In the genomic region with DNA sequence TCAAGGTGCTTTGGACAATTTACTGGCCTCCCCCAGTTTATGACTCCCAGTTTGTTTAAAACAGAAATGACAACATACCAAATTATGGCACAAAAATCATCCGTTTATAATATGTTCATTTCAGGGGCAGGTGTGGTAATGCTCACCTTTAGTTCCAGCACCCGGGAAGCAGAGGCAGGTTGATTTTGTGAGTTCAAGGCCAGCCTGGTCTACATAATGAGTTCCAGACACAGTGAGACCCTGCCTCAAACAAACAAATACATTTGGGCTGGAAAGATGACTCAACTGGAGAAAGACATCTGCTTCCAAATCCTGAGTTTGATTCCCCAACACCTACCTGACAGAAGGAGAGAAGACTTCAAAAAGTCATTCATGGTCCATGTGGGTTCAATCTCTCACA, we compare ENCODE assay signal across 10 mouse cellular contexts. TPM values are rescaled to one million over a fixed set of nuclear protein-coding genes. Genes with fewer than 3 reads are reported as not detected.
DNase-seq lines count a peak whose midpoint lies in the region; ATAC-seq and TF ChIP-seq lines count a peak whose summit lies in the region.
"Had no signal": no experiment of that assay in that cellular context is flagged by ENCODE, and none has a peak within 500 bp of the region (broad histone marks: within the 10 kb centered on the region; RNA-seq: fewer than 3 reads in every experiment).

No protein-coding gene starts in this region.

- WGBS in kidney, adult 2 months: 82% methylated on average over 2 of the region's 2 CpGs
- 71% methylated on average over 2 of the region's 2 CpGs for WGBS in embryonic facial prominence, embryonic 10.5 days
- 76% methylated on average over 2 of the region's 2 CpGs for WGBS in hindbrain, embryonic 16.5 days
- 80% methylated on average over 2 of the region's 2 CpGs for WGBS in midbrain, embryonic 15.5 days

- peak overlapping the region; percentile 92 for H3K4me2 ChIP-seq in hindbrain, embryonic 16.5 days (ENCODE audit: low read length)
- peak overlapping the region; percentile 90 for H3K4me2 ChIP-seq in midbrain, embryonic 15.5 days

- no peaks in the 10 kb centered on the region for H3K27me3 ChIP-seq in kidney, adult 2 months (replicated peaks; ENCODE audit: control insufficient read depth, insufficient read depth, low read length)
- H3K27me3 ChIP-seq in embryonic facial prominence, embryonic 10.5 days (replicated peaks; ENCODE audit: low read depth, poor library complexity, severe bottlenecking): no peaks in the 10 kb centered on the region
- H3K27me3 ChIP-seq in hindbrain, embryonic 16.5 days (replicated peaks; ENCODE audit: control insufficient read depth, insufficient read depth, low read length): no peaks in the 10 kb centered on the region
- no peaks in the 10 kb centered on the region for H3K27me3 ChIP-seq in midbrain, embryonic 15.5 days (replicated peaks)

- H3K36me3 ChIP-seq in kidney, adult 2 months (ENCODE audit: control insufficient read depth, insufficient read depth, low read length): no peaks in the 10 kb centered on the region
- H3K36me3 ChIP-seq in embryonic facial prominence, embryonic 10.5 days (replicated peaks): no peaks in the 10 kb centered on the region
- no peaks in the 10 kb centered on the region for H3K36me3 ChIP-seq in hindbrain, embryonic 16.5 days (ENCODE audit: control insufficient read depth, insufficient read depth, low read length)
- H3K36me3 ChIP-seq in midbrain, embryonic 15.5 days (replicated peaks): no peaks in the 10 kb centered on the region

- ATAC-seq in hindbrain, embryonic 16.5 days: no peak
- ATAC-seq in midbrain, embryonic 15.5 days (replicated peaks): no peak

- no peaks in the 10 kb centered on the region for H3K9me3 ChIP-seq in embryonic facial prominence, embryonic 10.5 days
- H3K9me3 ChIP-seq in hindbrain, embryonic 16.5 days (ENCODE audit: control insufficient read depth, low read length): no peaks in the 10 kb centered on the region
- no peaks in the 10 kb centered on the region for H3K9me3 ChIP-seq in midbrain, embryonic 15.5 days

- H3K27ac ChIP-seq in kidney, adult 2 months (ENCODE audit: insufficient read depth, low read depth, low read length): peak overlapping the region; percentile 99; the same call in 1 of the 2 replicates
- H3K27ac ChIP-seq in embryonic facial prominence, embryonic 10.5 days (replicated peaks): peak overlapping the region; percentile 92
- peak overlapping the region; percentile 100 for H3K27ac ChIP-seq in hindbrain, embryonic 16.5 days (ENCODE audit: low read depth, low read length)
- H3K27ac ChIP-seq in midbrain, embryonic 15.5 days: peak overlapping the region; percentile 99

- peaks cover 18% of the 10 kb centered on the region for H3K4me1 ChIP-seq in kidney, adult 2 months (ENCODE audit: control insufficient read depth, insufficient read depth, low read length)
- H3K4me1 ChIP-seq in embryonic facial prominence, embryonic 10.5 days: peaks cover 34% of the 10 kb centered on the region
- peaks cover 24% of the 10 kb centered on the region for H3K4me1 ChIP-seq in hindbrain, embryonic 16.5 days (ENCODE audit: control insufficient read depth, insufficient read depth, low read depth, low read length)
- peaks cover 34% of the 10 kb centered on the region for H3K4me1 ChIP-seq in midbrain, embryonic 15.5 days

- no peak for TF ChIP-seq POLR2A in kidney, adult 2 months (IDR thresholded peaks at IDR 0.05; ENCODE audit: low read depth, low read length)

- no peak overlapping the region; the same call in 1 of the 2 replicates for H3K9ac ChIP-seq in hindbrain, embryonic 16.5 days (ENCODE audit: low read depth, low read length)
- H3K9ac ChIP-seq in midbrain, embryonic 15.5 days: peak overlapping the region; percentile 82; the same call in 1 of the 2 replicates

- TF ChIP-seq CTCF in kidney, adult 2 months (conservative IDR thresholded peaks at IDR 0.05; ENCODE audit: insufficient read depth, insufficient read length, low read depth, low read length): no peak

- no peak overlapping the region for H3K4me3 ChIP-seq in kidney, adult 2 months (ENCODE audit: insufficient read depth, low read depth, low read length)
- H3K4me3 ChIP-seq in embryonic facial prominence, embryonic 10.5 days: peak overlapping the region; percentile 88
- H3K4me3 ChIP-seq in hindbrain, embryonic 16.5 days (ENCODE audit: low read length): peak overlapping the region; percentile 91; the same call in 1 of the 2 replicates
- peak overlapping the region; percentile 80 for H3K4me3 ChIP-seq in midbrain, embryonic 15.5 days

- no peak for DNase-seq in kidney, adult 2 months
- no peak for DNase-seq in kidney, postnatal 4 days
- no peak for DNase-seq in embryonic facial prominence, embryonic 10.5 days (ENCODE audit: low spot score)
- no peak for DNase-seq in frontal cortex, postnatal 36 days (ENCODE audit: low spot score in 2 of 2)
- DNase-seq in frontal cortex, postnatal 14 days (ENCODE audit: low spot score in 2 of 2): no peak
- DNase-seq in right cerebral cortex, postnatal 25 days: no peak
- DNase-seq: cerebellum, adult 2 months; retina, postnatal 1 day had no signal

RNA-seq across cellular contexts. Expression of a gene that starts 1.5 kb away (rescaled TPM):
- 89.3 and 101 TPM in 2 replicates for polyA plus RNA-seq in kidney, adult 2 months (2012; rRNA removed)
- polyA plus RNA-seq in embryonic facial prominence, embryonic 10.5 days (2016; fragmentation: Nextera tagmentation; extraction: Ambion mirVana): 72.6 and 73.9 TPM in 2 replicates
- polyA plus RNA-seq in hindbrain, embryonic 16.5 days (2015; fragmentation: Nextera tagmentation; extraction: Ambion mirVana): 71.6 and 84.9 TPM in 2 replicates
- 66.9 and 69.4 TPM in 2 replicates for polyA plus RNA-seq in midbrain, embryonic 15.5 days (2015; fragmentation: Nextera tagmentation; extraction: Ambion mirVana)

RNA-seq across cellular contexts. Expression of a gene that starts 51.3 kb away (rescaled TPM):
- polyA plus RNA-seq in kidney, adult 2 months (2012; rRNA removed): 61.2 and 67.7 TPM in 2 replicates
- polyA plus RNA-seq in embryonic facial prominence, embryonic 10.5 days (2016; fragmentation: Nextera tagmentation; extraction: Ambion mirVana): 50.6 and 53.4 TPM in 2 replicates
- polyA plus RNA-seq in hindbrain, embryonic 16.5 days (2015; fragmentation: Nextera tagmentation; extraction: Ambion mirVana): 94.2 and 99.7 TPM in 2 replicates
- 90.6 and 91.4 TPM in 2 replicates for polyA plus RNA-seq in midbrain, embryonic 15.5 days (2015; fragmentation: Nextera tagmentation; extraction: Ambion mirVana)
